Mouse (Mus musculus) liver, embryonic 13.5 days (tissue): Measurements from ENCODE around the gene Stub1. TPM values are rescaled to one million over a fixed set of nuclear protein-coding genes. Genes with fewer than 3 reads are reported as not detected.
"Not testable (repeated sequence)": the region's sequence is repeated elsewhere in the genome, so short reads cannot be mapped to it uniquely, and the experiment has no call there.

ENCODE experiments used
- ATAC-seq: fragments of 200-750 bp; cut with Nextera tagmentation; 2 replicates; pipeline ENCODE4 v1.8.0; 2017; ENCODE audit warnings: low read depth, mild to moderate bottlenecking, moderate number of reproducible peaks, moderate library complexity
- DNase-seq: peaks from one replicate; pipeline ENCODE4 v3.0.0; 2022
- H3K27ac ChIP-seq: fragments of 300-500 bp; sonication (generic); 2 replicates; pipeline ENCODE4 v1.5.1; 2015; ENCODE audit warnings: moderate library complexity, mild to moderate bottlenecking, inconsistent platforms
- H3K27me3 ChIP-seq: fragments of 300-500 bp; sonication (generic); 2 replicates; pipeline ENCODE4 v1.6.1; 2015; ENCODE audit warnings: mild to moderate bottlenecking, inconsistent platforms
- H3K36me3 ChIP-seq: fragments of 300-500 bp; sonication (generic); 2 replicates; pipeline ENCODE4 v1.6.1; 2015; ENCODE audit warnings: mild to moderate bottlenecking, inconsistent platforms
- H3K4me1 ChIP-seq: fragments of 300-500 bp; sonication (generic); replicated peaks from 2 replicates; pipeline ENCODE4 v1.6.1; 2015; ENCODE audit warnings: inconsistent platforms
- H3K4me2 ChIP-seq: fragments of 300-500 bp; sonication (generic); 2 replicates; pipeline ENCODE4 v1.6.1; 2015; ENCODE audit warnings: inconsistent platforms, mild to moderate bottlenecking, moderate library complexity
- H3K4me3 ChIP-seq: fragments of 300-500 bp; sonication (generic); replicated peaks from 2 replicates; pipeline ENCODE4 v1.5.1; 2015; ENCODE audit warnings: mild to moderate bottlenecking, inconsistent platforms
- H3K9ac ChIP-seq: fragments of 300-500 bp; sonication (generic); 2 replicates; pipeline ENCODE4 v1.6.1; 2015; ENCODE audit warnings: mild to moderate bottlenecking, inconsistent platforms
- H3K9me3 ChIP-seq: fragments of 300-500 bp; sonication (generic); replicated peaks from 2 replicates; pipeline ENCODE4 v1.6.1; 2016; ENCODE audit warnings: inconsistent platforms
- WGBS: fragments of 180-500 bp; shearing (Covaris S2); methylation state at CpG from one replicate; pipeline ENCODE4 v1.1.7; 2015; ENCODE audit not compliant: insufficient replicate concordance; 5-methylcytosine and 5-hydroxymethylcytosine counted together
- polyA plus RNA-seq: library from polyadenylated mRNA; unstranded; fragments of >200 nt; fragmentation: Nextera tagmentation; extraction: Ambion mirVana; gene quantifications from 2 replicates; pipeline ENCODE4 v1.2.1, GENCODE M21; 2015

Stub1 gene
- polyA plus RNA-seq, 1 experiment from 2014 or later: 130 TPM

DNA sequence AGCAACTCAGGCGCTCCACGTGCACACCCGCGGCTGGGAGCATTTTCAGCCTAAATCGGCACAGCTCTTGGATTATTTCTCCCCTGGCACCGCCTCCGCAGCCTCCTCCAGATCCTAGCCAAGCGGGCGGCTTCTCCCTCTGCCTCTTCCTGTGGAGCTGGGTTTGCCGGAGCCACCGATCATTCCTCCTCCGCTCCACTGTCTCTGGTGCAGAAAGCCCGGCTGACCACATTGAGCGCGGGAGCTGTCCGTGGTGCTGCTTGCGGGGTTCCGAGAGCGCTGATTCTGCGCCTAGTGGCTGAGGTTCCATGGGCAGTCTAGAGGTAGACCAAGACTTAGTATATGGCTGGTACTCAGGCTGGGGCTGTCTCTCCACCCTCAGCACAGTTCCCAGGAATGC is 19.7 kb downstream of the Stub1 start:
- Histone ChIP-seq H3K4me1 (peaks cover 13% of the 10 kb centered on the region), H3K4me2 (no peak overlapping the region), H3K4me3 (no peak overlapping the region), H3K9ac (no peak overlapping the region), H3K9me3 (no peaks in the 10 kb centered on the region), H3K27me3 (peaks cover 98% of the 10 kb centered on the region), H3K36me3 (no peaks in the 10 kb centered on the region), H3K27ac (no peak overlapping the region)
- DNase-seq (peak; percentile 63), ATAC-seq (peak; percentile 35; the same call in 1 of the 2 replicates)
- WGBS: 3% methylated on average over 20 of the region's 20 CpGs

DNA sequence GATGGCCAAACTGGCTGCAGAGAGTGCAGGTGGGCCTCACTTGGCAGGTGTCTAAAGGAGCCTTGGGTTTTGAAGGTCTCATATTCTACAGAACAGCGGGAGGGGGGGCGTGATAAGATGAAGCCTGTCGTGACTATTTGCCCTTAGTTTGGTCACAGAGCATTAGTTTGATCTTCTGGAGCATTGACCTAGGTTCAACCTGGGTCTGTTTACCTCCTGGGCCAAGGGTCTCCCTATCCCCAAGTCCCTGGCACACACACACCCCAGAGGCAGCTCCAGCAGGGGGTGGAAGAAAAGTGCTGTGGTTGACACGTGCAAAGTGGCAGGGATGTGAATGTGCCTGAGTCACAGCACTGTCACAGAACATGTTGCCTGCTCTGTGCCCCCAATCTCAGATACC is 22.3 kb downstream of the Stub1 start:
- ATAC-seq (no peak), DNase-seq (no peak)
- Histone ChIP-seq H3K4me2 (no peak overlapping the region), H3K4me1 (peaks cover 13% of the 10 kb centered on the region), H3K9me3 (no peaks in the 10 kb centered on the region), H3K36me3 (no peaks in the 10 kb centered on the region), H3K27me3 (peaks cover 92% of the 10 kb centered on the region), H3K4me3 (no peak overlapping the region), H3K27ac (no peak overlapping the region), H3K9ac (no peak overlapping the region)
- WGBS: 52% methylated on average over 4 of the region's 4 CpGs

DNA sequence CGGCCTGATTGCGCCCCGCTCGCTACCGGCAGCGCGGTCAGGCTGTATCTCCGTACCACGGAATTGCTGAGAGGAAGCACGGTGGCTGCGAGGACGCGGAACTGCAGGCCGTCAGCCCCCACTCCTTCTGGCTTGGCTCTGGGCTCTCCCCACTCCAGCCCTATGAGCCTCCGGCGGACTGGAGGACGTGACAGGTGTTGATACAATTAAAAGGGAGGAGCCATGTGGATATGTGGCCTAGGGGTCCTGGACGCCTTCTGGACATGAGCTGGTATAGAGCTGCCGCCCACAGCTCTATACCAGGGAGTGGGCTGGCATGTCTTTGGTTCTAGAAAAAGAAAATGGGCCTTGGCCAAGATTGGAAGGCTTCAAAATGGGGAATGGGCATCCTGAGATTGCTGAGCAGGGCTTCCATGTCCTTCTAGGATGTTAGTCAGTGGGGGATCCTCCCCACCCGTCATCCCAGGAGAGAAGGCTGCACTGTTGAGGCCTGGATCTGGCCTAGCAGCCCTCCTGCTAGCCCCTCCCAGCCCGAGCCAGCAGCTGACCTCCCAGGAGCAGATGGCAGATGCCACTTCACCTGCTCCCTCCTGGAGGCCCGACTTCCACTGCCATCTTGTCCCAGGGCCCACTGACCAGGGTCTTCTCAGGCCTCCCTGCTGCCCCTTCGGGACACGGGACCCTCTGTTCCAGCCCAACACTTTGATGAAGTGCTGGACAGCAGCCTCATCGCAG is 23.4 kb downstream of the Stub1 start:
- ATAC-seq: no peak
- H3K36me3 ChIP-seq: no peaks in the 10 kb centered on the region
- H3K4me2 ChIP-seq: peak overlapping the region; percentile 73
- no peak for DNase-seq
- peak overlapping the region; percentile 15; the same call in 1 of the 2 replicates for H3K9ac ChIP-seq
- 13% methylated on average over 25 of the region's 25 CpGs for WGBS
- H3K27me3 ChIP-seq: peaks cover 83% of the 10 kb centered on the region
- H3K27ac ChIP-seq: no peak overlapping the region
- no peaks in the 10 kb centered on the region for H3K9me3 ChIP-seq
- peaks cover 13% of the 10 kb centered on the region for H3K4me1 ChIP-seq
- peak overlapping the region; percentile 55 for H3K4me3 ChIP-seq

DNA sequence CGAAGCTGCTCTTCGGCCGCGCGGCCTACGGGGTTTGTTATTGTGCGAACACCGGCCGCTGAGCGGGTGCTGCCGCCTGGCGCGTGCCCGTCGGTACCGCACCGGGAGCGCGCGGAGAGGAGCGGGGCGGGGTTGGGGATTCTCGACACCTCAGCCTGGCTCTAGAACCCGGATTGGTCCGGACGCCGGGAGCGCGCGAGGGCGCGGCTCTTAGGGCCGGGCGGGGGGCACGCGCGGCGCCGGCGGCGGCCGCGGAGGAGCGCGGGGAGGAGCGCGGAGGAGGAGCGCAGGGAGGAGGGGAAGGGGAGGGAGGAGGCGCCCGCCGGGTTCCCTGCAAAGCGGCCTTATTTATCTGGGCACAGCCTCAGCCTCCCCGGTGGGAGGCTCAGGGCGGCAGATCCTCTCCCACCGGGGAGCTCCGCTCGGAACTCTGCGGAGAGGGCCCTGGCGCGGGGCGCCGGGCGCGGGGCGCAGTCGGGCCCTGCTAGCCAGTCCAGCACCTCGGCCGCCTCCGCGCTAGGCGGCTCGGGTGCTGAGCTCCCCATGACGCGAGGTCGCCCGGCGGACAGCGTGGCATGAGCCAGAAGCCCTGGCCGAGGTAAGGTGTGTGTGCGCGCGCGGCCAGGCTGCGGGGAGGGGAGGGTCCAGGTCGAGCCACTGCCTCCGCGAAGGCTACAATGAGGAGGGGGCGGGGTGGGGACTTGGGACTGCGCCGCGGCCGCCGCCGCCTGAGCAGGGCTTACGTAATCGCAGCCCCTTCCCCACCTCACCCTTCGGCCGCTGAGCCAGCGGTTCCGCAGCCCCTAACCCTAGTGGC is 24.2 kb downstream of the Stub1 start, which contains the start of gene Fbxl16:
Fbxl16 (plus strand) TSS at position 297 of the 817 bp plus-strand sequence.
- Histone ChIP-seq H3K27me3 (peaks cover 82% of the 10 kb centered on the region), H3K4me3 (peak within 1 kb of the TSS; percentile 55), H3K4me2 (peak within 1 kb of the TSS; percentile 73), H3K27ac (no peak within 1 kb of the TSS), H3K36me3 (no peaks in the 10 kb centered on the region), H3K9ac (peak within 1 kb of the TSS; percentile 36), H3K9me3 (no peaks in the 10 kb centered on the region), H3K4me1 (peaks cover 13% of the 10 kb centered on the region)
- no peak for DNase-seq
- WGBS: under 1% methylated on average over 96 of the region's 100 CpGs
- peak; percentile 53; the same call in 1 of the 2 replicates for ATAC-seq

DNA sequence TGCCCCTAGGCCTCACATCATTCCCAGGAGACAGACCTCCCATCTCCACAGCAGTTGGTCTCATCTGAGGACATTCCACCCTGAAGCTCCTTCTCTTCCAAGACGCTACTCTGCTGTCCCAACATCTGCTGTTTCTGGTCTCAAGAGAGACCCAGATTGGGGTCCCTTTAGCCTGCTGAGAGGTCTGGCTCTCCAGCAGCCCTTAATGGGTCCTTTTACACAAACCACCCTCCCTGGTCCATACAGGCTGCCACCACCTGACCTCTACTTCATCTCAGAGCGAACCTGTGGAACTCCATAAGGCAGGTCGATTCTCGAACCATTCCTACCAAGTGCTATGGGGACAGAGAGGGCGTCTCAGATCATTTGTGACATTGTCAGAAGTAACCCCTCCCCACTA is 25.2 kb downstream of the Stub1 start:
- ATAC-seq: no peak
- DNase-seq: no peak
- Histone ChIP-seq H3K4me3 (no peak overlapping the region), H3K4me2 (peak overlapping the region; percentile 73; the same call in 1 of the 2 replicates), H3K9ac (no peak overlapping the region), H3K9me3 (no peaks in the 10 kb centered on the region), H3K27me3 (peaks cover 82% of the 10 kb centered on the region), H3K36me3 (no peaks in the 10 kb centered on the region), H3K27ac (no peak overlapping the region), H3K4me1 (peaks cover 13% of the 10 kb centered on the region)
- 39% methylated on average over 5 of the region's 5 CpGs for WGBS

DNA sequence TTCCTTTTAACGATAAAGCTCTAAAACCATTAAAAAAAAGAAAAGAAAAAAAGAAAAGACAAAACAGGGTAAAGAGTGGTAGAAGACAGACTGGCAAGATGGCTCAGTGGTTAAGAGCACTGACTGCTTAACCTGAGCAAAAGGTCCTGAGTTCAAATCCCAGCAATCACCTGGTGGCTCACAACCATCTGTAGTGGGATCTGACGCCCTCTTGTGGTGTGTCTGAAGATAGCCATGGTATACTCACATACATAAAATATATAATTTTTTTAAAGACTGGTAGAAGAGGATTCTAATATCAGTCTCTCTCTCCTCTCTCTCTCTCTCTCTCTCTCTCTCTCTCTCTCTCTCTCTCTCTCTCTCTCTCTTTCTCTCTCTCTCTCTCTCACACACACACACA is 25.8 kb downstream of the Stub1 start:
- not testable (repeated sequence) for H3K4me2 ChIP-seq, ATAC-seq, H3K9ac ChIP-seq, H3K4me3 ChIP-seq, H3K36me3 ChIP-seq, H3K9me3 ChIP-seq, DNase-seq, H3K27ac ChIP-seq
- Histone ChIP-seq H3K4me1 (peaks cover 13% of the 10 kb centered on the region), H3K27me3 (peaks cover 82% of the 10 kb centered on the region)
- 42% methylated on average over 2 of the region's 2 CpGs for WGBS

DNA sequence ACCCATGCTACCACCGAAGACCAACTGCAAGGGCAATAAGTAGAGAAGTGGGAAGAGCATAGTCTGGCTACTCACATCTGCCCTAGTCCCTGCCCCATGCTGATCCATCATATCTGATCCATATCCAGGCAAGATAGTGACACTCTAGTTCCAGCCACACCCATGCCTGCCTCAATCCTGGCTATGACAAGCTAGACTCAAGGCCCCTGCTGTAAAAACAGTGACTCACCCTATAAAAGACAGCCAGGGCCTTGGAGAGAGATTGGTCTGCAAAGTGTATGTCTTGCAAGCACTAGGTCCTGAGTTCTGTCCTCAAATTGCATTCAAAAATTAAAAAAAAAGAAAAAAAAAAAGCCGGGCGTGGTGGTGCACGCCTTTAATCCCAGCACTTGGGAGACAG is 26.7 kb downstream of the Stub1 start:
- 75% methylated on average over 4 of the region's 4 CpGs for WGBS
- Histone ChIP-seq H3K4me2 (no peak overlapping the region), H3K4me1 (peaks cover 13% of the 10 kb centered on the region), H3K36me3 (no peaks in the 10 kb centered on the region), H3K27ac (no peak overlapping the region), H3K4me3 (no peak overlapping the region), H3K9ac (no peak overlapping the region), H3K27me3 (peaks cover 80% of the 10 kb centered on the region), H3K9me3 (no peaks in the 10 kb centered on the region)
- DNase-seq (no peak), ATAC-seq (no peak)

DNA sequence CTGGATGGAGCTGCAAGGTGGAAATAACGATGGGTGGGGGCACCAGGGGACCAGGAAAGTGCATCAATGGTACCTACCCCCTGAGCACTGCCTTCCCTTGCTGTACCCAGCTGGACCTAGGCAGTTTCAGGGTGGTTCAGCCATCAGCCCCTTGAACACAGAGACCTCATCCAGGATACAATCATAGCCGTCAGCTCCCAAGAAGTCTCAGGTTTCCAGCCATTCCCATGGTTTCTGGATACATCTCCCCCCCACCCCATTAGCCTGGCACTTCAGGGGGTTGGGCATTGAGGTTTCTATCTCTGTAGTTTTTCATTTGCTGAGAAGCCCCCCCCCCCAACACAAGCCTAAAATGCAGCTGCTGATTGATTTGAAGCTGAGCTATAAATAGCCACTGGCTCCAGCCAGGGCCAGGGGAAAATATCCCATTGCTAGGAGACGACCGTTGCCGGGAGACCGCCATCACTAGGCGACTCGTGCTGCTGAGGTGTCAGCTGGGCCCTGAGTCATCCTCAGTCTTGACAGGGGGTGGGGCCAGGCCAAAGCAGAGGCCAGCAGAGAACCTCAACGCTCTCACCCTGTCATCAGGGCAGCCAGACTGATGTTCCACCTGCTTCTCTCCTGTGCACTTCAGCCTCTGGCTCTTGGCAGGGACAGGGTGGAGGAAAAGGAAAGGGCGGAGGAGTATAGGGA is 30.2 kb downstream of the Stub1 start:
- DNase-seq (no peak), ATAC-seq (no peak)
- H3K4me1 ChIP-seq: no peaks in the 10 kb centered on the region
- H3K36me3 ChIP-seq: no peaks in the 10 kb centered on the region
- H3K4me2 ChIP-seq: no peak overlapping the region
- no peaks in the 10 kb centered on the region for H3K9me3 ChIP-seq
- WGBS: 11% methylated on average over 10 of the region's 10 CpGs
- H3K27ac ChIP-seq: no peak overlapping the region
- peaks cover 48% of the 10 kb centered on the region for H3K27me3 ChIP-seq
- no peak overlapping the region for H3K4me3 ChIP-seq
- H3K9ac ChIP-seq: no peak overlapping the region

DNA sequence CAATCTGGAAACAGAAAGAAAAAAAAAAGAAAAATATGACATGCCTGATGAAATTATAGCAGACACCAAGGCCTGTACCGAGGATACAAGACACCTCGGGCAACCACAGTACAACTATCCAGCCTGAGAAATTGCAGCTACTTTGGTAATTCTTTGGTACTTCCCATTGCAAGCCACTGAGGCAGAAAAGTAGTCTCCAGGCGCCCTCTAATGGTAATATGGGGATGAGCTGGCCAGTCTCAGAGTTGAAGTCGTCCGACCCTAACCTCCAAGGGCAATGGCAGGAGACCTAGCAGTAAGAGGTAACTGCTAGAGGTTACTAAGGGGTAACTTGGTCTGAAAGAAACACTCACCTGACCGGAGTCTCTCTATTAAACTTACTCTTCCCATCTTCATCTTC is 32.2 kb downstream of the Stub1 start:
- no peak overlapping the region for H3K4me3 ChIP-seq
- no peaks in the 10 kb centered on the region for H3K36me3 ChIP-seq
- ATAC-seq (no peak), DNase-seq (peak; percentile 62)
- peaks cover 12% of the 10 kb centered on the region for H3K4me1 ChIP-seq
- H3K4me2 ChIP-seq: no peak overlapping the region
- 5% methylated on average over 6 of the region's 6 CpGs for WGBS
- H3K27me3 ChIP-seq: peaks cover 34% of the 10 kb centered on the region
- H3K9ac ChIP-seq: no peak overlapping the region
- no peaks in the 10 kb centered on the region for H3K9me3 ChIP-seq
- no peak overlapping the region for H3K27ac ChIP-seq

DNA sequence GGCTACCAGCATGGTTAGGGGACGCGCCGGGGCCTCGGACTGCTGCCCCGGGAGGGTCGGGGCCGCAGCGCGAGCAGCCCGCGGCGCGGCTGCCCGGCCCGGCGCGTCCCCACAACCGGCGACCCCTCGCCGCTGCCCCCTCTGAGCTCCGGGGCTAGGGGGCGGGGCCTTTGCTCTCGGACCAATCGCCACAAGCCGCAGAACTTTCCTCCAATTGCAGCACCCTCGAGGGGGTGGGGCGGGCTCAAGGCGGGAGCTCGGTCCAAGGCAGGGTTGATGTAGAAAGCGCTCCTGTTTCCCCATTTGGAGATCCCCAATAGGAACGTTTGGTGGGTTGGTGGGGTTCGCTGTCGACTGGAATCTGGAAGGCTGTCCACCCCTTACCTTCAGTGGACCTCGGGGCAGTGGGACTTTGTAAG is 36.2 kb downstream of the Stub1 start, which contains the start of gene Metrn:
Metrn (minus strand) TSS at position 186 of the 419 bp plus-strand sequence.
- peak; percentile 83 for DNase-seq
- Histone ChIP-seq H3K4me3 (peak within 1 kb of the TSS; percentile 83), H3K4me2 (peak within 1 kb of the TSS; percentile 98), H3K4me1 (peaks cover 35% of the 10 kb centered on the region), H3K27me3 (peaks cover 6% of the 10 kb centered on the region; the same call in 1 of the 2 replicates), H3K9ac (peak within 1 kb of the TSS; percentile 80), H3K36me3 (no peaks in the 10 kb centered on the region), H3K27ac (peak within 1 kb of the TSS; percentile 34), H3K9me3 (no peaks in the 10 kb centered on the region)
- WGBS: under 1% methylated on average over 35 of the region's 35 CpGs
- peak; percentile 78 for ATAC-seq
